Mouse (Mus musculus): ENCODE results near the gene C2cd2l. TPM values are rescaled to one million over a fixed set of nuclear protein-coding genes. Genes with fewer than 3 reads are reported as not detected.

C2cd2l gene
- polyA plus RNA-seq, 1 experiment, result 5.1 TPM

DNA sequence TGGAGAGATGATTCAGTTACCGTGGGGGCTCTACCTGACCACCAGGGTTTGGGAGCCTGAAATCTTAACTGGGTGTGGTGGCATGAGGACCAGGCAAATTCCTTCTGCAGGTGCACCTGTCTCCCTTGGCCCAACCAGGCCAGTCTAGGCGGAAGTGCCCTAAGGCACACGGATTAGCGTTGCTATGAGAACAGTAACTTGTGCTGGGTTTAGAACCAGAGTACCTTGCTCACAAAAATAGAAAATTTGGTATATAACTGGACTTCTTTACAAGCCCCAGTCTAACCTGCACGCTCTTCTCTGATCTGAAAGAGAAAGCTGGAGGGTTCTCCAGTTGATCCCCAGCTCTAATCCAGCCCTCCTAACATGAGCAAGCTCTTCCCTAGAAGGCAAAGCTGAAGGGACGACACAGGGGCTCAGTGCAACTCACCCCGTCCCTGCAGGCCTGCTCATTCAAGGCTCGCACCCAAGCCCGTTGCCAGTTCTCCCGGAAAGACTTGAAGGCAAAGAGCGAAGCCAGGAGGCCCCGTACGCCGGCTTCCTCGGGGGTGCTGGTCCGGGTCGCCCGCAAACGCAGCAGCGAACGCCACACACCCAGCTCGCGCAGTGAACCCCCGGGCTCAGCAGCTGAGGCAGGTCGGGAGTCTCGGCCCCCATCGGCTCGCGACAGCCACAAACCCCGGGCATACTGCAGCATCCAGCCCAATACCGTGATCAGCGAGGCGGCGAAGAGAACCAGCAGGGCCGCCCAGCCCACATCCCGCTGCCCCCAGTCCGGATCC is 789 bp downstream of the C2cd2l start:
- no peak for TF ChIP-seq EP300 (IDR thresholded peaks at IDR 0.05; ENCODE audit: insufficient read depth, low read depth, low read length)
- no peak for TF ChIP-seq POLR2A (IDR thresholded peaks at IDR 0.05; ENCODE audit: insufficient read depth, low read length)
- TF ChIP-seq CTCF (IDR thresholded peaks at IDR 0.05; ENCODE audit: low read depth, low read length), result no peak
- H3K9me3 ChIP-seq (replicated peaks; ENCODE audit: control insufficient read depth, insufficient read depth, low read length, poor library complexity, severe bottlenecking), result no peaks in the 10 kb centered on the region
- no peaks in the 10 kb centered on the region for H3K36me3 ChIP-seq (ENCODE audit: control insufficient read depth, insufficient read depth, low read length, poor library complexity, severe bottlenecking)
- H3K4me1 ChIP-seq (ENCODE audit: control insufficient read depth, insufficient read depth, low read length), result no peaks in the 10 kb centered on the region
- no peaks in the 10 kb centered on the region for H3K27me3 ChIP-seq (ENCODE audit: control insufficient read depth, insufficient read depth, low read length, poor library complexity, severe bottlenecking)
- peak overlapping the region; percentile 63 for H3K4me3 ChIP-seq (ENCODE audit: low read depth, low read length)
- H3K9ac ChIP-seq (ENCODE audit: low read depth, poor library complexity, severe bottlenecking), result peak overlapping the region; percentile 56
- H3K27ac ChIP-seq (ENCODE audit: insufficient read depth, low read length), result no peak overlapping the region

DNA sequence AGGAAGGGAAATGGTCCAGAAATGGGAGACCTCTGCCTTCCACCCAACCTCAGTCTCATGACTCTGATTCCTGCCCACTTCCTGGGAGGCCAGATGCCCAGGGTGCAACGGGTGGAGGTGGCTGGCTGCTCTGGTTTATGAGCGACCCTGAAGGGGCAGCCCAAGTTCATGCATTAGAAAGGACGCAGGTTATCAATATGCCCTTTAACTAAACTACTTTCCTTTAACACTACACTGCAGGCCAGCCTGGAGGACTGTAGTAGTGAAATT is 1.3 kb downstream of the C2cd2l start:
- H3K9me3 ChIP-seq (replicated peaks; ENCODE audit: control insufficient read depth, insufficient read depth, low read length, poor library complexity, severe bottlenecking), result no peaks in the 10 kb centered on the region
- TF ChIP-seq POLR2A (IDR thresholded peaks at IDR 0.05; ENCODE audit: insufficient read depth, low read length), result no peak
- no peak for TF ChIP-seq EP300 (IDR thresholded peaks at IDR 0.05; ENCODE audit: insufficient read depth, low read depth, low read length)
- TF ChIP-seq CTCF (IDR thresholded peaks at IDR 0.05; ENCODE audit: low read depth, low read length), result no peak
- H3K4me3 ChIP-seq (ENCODE audit: low read depth, low read length), result no peak overlapping the region
- no peak overlapping the region for H3K9ac ChIP-seq (ENCODE audit: low read depth, poor library complexity, severe bottlenecking)
- H3K4me1 ChIP-seq (ENCODE audit: control insufficient read depth, insufficient read depth, low read length), result no peaks in the 10 kb centered on the region
- no peak overlapping the region for H3K27ac ChIP-seq (ENCODE audit: insufficient read depth, low read length)
- H3K36me3 ChIP-seq (ENCODE audit: control insufficient read depth, insufficient read depth, low read length, poor library complexity, severe bottlenecking), result no peaks in the 10 kb centered on the region
- H3K27me3 ChIP-seq (ENCODE audit: control insufficient read depth, insufficient read depth, low read length, poor library complexity, severe bottlenecking), result no peaks in the 10 kb centered on the region

DNA sequence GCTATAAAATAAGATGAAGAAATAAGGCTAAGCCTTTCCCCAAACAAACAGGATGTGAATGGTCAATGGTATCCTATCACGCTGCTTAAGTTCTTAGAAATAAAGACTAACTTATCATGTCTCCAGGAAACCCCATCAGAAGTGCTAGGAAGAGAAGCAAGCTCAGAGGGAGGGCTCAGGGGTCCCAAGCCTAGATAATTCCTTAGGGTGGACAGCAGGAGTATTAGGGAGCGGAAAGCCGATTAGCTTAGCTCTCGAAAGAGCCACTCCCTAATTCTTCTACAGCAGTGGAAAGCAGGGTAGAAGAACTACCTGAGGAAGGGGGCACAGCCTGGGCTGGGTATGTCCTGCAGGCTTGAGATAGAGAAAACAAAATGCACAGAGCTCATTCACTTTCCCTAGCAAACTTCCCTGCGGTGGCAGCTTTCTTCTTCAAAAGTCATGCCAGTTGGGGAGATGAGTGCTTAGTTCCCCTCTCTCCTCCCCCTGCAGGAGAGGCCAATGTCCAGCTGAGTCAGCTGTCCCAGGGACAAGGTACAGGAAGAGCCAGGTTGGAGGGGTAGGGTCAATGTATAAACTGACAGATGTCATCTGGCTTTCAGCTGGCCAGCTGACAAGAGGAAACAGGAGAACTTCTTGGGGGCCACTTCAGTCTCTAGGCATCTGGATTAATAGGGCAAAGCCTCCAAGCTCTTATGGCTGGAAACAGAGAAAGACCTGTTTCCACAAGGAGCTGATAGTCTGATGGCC is 1.8 kb downstream of the C2cd2l start:
- Histone ChIP-seq H3K4me3 (ENCODE audit: low read depth, low read length) (no peak overlapping the region), H3K36me3 (ENCODE audit: control insufficient read depth, insufficient read depth, low read length, poor library complexity, severe bottlenecking) (no peaks in the 10 kb centered on the region), H3K9ac (ENCODE audit: low read depth, poor library complexity, severe bottlenecking) (no peak overlapping the region), H3K27me3 (ENCODE audit: control insufficient read depth, insufficient read depth, low read length, poor library complexity, severe bottlenecking) (0 out of 2 replicates have a peak, but pooled peaks cover under 1% of the 10 kb centered on the region), H3K9me3 (replicated peaks; ENCODE audit: control insufficient read depth, insufficient read depth, low read length, poor library complexity, severe bottlenecking) (no peaks in the 10 kb centered on the region), H3K4me1 (ENCODE audit: control insufficient read depth, insufficient read depth, low read length) (no peaks in the 10 kb centered on the region), H3K27ac (ENCODE audit: insufficient read depth, low read length) (no peak overlapping the region)
- no peak for TF ChIP-seq EP300 (IDR thresholded peaks at IDR 0.05; ENCODE audit: insufficient read depth, low read depth, low read length)
- TF ChIP-seq CTCF (IDR thresholded peaks at IDR 0.05; ENCODE audit: low read depth, low read length), result no peak
- TF ChIP-seq POLR2A (IDR thresholded peaks at IDR 0.05; ENCODE audit: insufficient read depth, low read length), result no peak

DNA sequence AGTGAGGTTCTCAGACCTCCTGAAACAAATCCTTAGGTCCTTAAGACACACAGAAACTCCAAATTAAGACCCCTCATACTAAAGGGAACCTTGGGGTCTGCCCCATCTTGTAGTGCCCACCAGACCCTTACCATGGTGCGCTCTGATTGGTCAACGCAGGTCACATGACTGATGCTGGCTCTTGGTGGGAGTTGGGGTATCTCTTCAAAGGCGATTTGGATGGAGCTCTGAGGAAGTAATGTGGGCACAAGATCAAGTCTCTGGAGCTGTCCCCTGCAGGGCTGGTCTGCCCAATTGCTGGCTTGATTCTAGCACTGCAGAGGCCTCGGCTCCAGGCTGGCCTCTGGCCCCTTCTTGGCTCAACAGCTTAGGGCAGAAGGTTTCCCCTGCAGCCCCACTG is 2.6 kb downstream of the C2cd2l start:
- H3K27me3 ChIP-seq (ENCODE audit: control insufficient read depth, insufficient read depth, low read length, poor library complexity, severe bottlenecking), result peaks cover 3% of the 10 kb centered on the region; the same call in 1 of the 2 replicates
- no peak overlapping the region for H3K9ac ChIP-seq (ENCODE audit: low read depth, poor library complexity, severe bottlenecking)
- TF ChIP-seq CTCF (IDR thresholded peaks at IDR 0.05; ENCODE audit: low read depth, low read length) (no peak), POLR2A (IDR thresholded peaks at IDR 0.05; ENCODE audit: insufficient read depth, low read length) (no peak), EP300 (IDR thresholded peaks at IDR 0.05; ENCODE audit: insufficient read depth, low read depth, low read length) (no peak)
- no peak overlapping the region for H3K4me3 ChIP-seq (ENCODE audit: low read depth, low read length)
- no peak overlapping the region for H3K27ac ChIP-seq (ENCODE audit: insufficient read depth, low read length)
- H3K4me1 ChIP-seq (ENCODE audit: control insufficient read depth, insufficient read depth, low read length), result no peaks in the 10 kb centered on the region
- H3K36me3 ChIP-seq (ENCODE audit: control insufficient read depth, insufficient read depth, low read length, poor library complexity, severe bottlenecking), result no peaks in the 10 kb centered on the region
- no peaks in the 10 kb centered on the region for H3K9me3 ChIP-seq (replicated peaks; ENCODE audit: control insufficient read depth, insufficient read depth, low read length, poor library complexity, severe bottlenecking)

DNA sequence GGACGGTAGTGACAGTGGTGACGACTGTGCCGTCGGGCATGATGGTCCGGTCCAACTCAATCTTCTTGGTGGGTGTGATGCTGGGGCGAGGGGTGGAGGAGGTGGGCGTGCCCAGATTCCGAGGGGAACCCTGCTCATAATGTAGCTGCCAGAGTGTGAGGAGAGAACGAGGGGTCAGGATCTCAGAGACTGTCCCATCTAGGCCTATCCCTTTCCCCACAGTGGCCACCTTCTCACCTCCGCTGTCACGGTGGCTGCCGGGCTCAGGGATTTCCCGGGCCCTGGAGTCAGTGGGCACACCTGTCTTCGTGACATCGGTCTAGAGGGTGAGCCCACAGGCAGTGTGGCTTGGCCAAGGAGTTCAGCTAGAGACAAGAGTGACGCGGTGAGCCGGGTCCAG is 5.2 kb downstream of the C2cd2l start:
- no peak for TF ChIP-seq CTCF (IDR thresholded peaks at IDR 0.05; ENCODE audit: low read depth, low read length)
- TF ChIP-seq EP300 (IDR thresholded peaks at IDR 0.05; ENCODE audit: insufficient read depth, low read depth, low read length), result no peak
- TF ChIP-seq POLR2A (IDR thresholded peaks at IDR 0.05; ENCODE audit: insufficient read depth, low read length), result no peak
- Histone ChIP-seq H3K9me3 (replicated peaks; ENCODE audit: control insufficient read depth, insufficient read depth, low read length, poor library complexity, severe bottlenecking) (no peaks in the 10 kb centered on the region), H3K4me3 (ENCODE audit: low read depth, low read length) (no peak overlapping the region), H3K4me1 (ENCODE audit: control insufficient read depth, insufficient read depth, low read length) (no peaks in the 10 kb centered on the region), H3K9ac (ENCODE audit: low read depth, poor library complexity, severe bottlenecking) (no peak overlapping the region), H3K27me3 (ENCODE audit: control insufficient read depth, insufficient read depth, low read length, poor library complexity, severe bottlenecking) (peaks cover 3% of the 10 kb centered on the region; the same call in 1 of the 2 replicates), H3K27ac (ENCODE audit: insufficient read depth, low read length) (no peak overlapping the region), H3K36me3 (ENCODE audit: control insufficient read depth, insufficient read depth, low read length, poor library complexity, severe bottlenecking) (no peaks in the 10 kb centered on the region)

DNA sequence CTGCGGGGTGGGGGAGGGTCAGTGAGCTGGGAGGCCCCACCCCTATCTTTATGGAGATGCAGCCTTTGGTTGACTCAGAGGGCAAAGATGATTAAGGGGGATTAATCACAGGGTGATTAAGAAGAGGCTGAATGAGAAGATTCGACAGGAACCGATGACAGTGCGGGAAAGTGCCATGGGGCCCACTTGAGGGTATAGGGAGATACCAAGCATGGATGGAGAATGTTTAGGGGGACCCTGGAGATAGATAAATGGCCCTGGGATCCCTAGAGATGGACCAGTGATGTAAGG is 5.9 kb downstream of the C2cd2l start:
- H3K4me3 ChIP-seq (ENCODE audit: low read depth, low read length), result no peak overlapping the region
- peaks cover 3% of the 10 kb centered on the region; the same call in 1 of the 2 replicates for H3K27me3 ChIP-seq (ENCODE audit: control insufficient read depth, insufficient read depth, low read length, poor library complexity, severe bottlenecking)
- no peak overlapping the region for H3K9ac ChIP-seq (ENCODE audit: low read depth, poor library complexity, severe bottlenecking)
- TF ChIP-seq POLR2A (IDR thresholded peaks at IDR 0.05; ENCODE audit: insufficient read depth, low read length), result no peak
- no peak for TF ChIP-seq EP300 (IDR thresholded peaks at IDR 0.05; ENCODE audit: insufficient read depth, low read depth, low read length)
- TF ChIP-seq CTCF (IDR thresholded peaks at IDR 0.05; ENCODE audit: low read depth, low read length), result no peak
- no peaks in the 10 kb centered on the region for H3K9me3 ChIP-seq (replicated peaks; ENCODE audit: control insufficient read depth, insufficient read depth, low read length, poor library complexity, severe bottlenecking)
- H3K4me1 ChIP-seq (ENCODE audit: control insufficient read depth, insufficient read depth, low read length), result no peaks in the 10 kb centered on the region
- H3K27ac ChIP-seq (ENCODE audit: insufficient read depth, low read length), result no peak overlapping the region
- H3K36me3 ChIP-seq (ENCODE audit: control insufficient read depth, insufficient read depth, low read length, poor library complexity, severe bottlenecking), result no peaks in the 10 kb centered on the region
